Mouse (Mus musculus) cerebellum, adult 2 months (tissue): Measurements from ENCODE around the gene Apaf1.

Experiments
- CTCF ChIP-seq: fragments of 200-500 bp; IDR thresholded peaks from 2 replicates; pipeline ENCODE4 v1.5.1; 2011; ENCODE audit warnings: low read depth, mild to moderate bottlenecking, control low read depth, low read length, moderate library complexity, borderline replicate concordance; ENCODE audit not compliant: insufficient read depth
- POLR2A ChIP-seq: fragments of 200-500 bp; IDR thresholded peaks from 2 replicates; pipeline ENCODE4 v1.6.1; 2011; ENCODE audit warnings: low read length, control low read depth, borderline replicate concordance; ENCODE audit not compliant: insufficient read depth

GRCm38 (mm10) chr10:90960374-90960773 is 122.2 kb downstream of the Apaf1 start:
- TF ChIP-seq CTCF (no peak), POLR2A (no peak)
